Mouse (Mus musculus) left cerebral cortex, postnatal 25 days (tissue): ENCODE results near the gene Peak1. TPM values are rescaled to one million over a fixed set of nuclear protein-coding genes. Genes with fewer than 3 reads are reported as not detected.
"Not testable (repeated sequence)": the region's sequence is repeated elsewhere in the genome, so short reads cannot be mapped to it uniquely, and the experiment has no call there.

Source experiments
- DNase-seq, 2 experiments: peaks; one replicate each; pipeline ENCODE4 v3.0.0; 2022; ENCODE audit warnings: low spot score in 2 of 2, mixed read lengths in 1 of 2
- intact Hi-C: fragments of 180-260 bp; cut with DNase I; formaldehyde crosslinking; loops from one replicate; pipeline ENCODE4 v1.15.1; 2025
- total RNA-seq, 2 experiments: library from RNA; stranded (reverse); gene quantifications; 2 replicates each; pipeline ENCODE4 v1.2.3; 2021

Peak1 gene
- total RNA-seq: 10 to 100 TPM; 34.1 to 34.3 TPM

- DNase-seq: peak; percentile 100
- intact Hi-C loops: loop anchor here (1.0 to 5.0 kb wide), 4 partner anchors 88 to 206 kb away; no protein-coding TSS in a partner anchor
These were observed at the start of gene Peak1, which contains the start of gene Hmg20a for GRCm38 (mm10) chr9:56417948-56418737. TSS of gene Peak1 (minus strand) at chr9:56418067. TSS of gene Hmg20a (plus strand) at chr9:56418609.

- intact Hi-C loops: no loop called here
These were observed 48.4 kb upstream of the Peak1 start for GRCm38 (mm10) chr9:56466251-56466650.

GRCm38 (mm10) chr9:56464863-56465654 lies 47.2 kb upstream of the Peak1 start:
- peak in 1 of 2 experiments; percentile 33 for DNase-seq
- intact Hi-C loops: no loop called here

More at GRCm38 (mm10) chr9:56466251-56466650, 48.4 kb upstream of the Peak1 start:
- no peak for DNase-seq

- intact Hi-C loops: no loop called here
- DNase-seq: no peak
These were observed 46.0 kb upstream of the Peak1 start for GRCm38 (mm10) chr9:56463686-56464515.

- intact Hi-C loops: no loop called here
- DNase-seq: no peak
These were observed 45.2 kb upstream of the Peak1 start for GRCm38 (mm10) chr9:56463046-56463445.

- no peak for DNase-seq
- intact Hi-C loops: no loop called here
These were observed 44.7 kb upstream of the Peak1 start for GRCm38 (mm10) chr9:56462606-56463005.

- peak in 1 of 2 experiments; percentile 23 for DNase-seq
- intact Hi-C loops: no loop called here
These were observed 43.1 kb upstream of the Peak1 start for GRCm38 (mm10) chr9:56460987-56461386.

- no peak for DNase-seq
- intact Hi-C loops: no loop called here
These were observed 38.6 kb upstream of the Peak1 start for GRCm38 (mm10) chr9:56456426-56456825.

- intact Hi-C loops: no loop called here
- DNase-seq: no peak
These were observed 35.4 kb upstream of the Peak1 start for GRCm38 (mm10) chr9:56453038-56453815.

- intact Hi-C loops: no loop called here
- peak in 1 of 2 experiments; percentile 35 for DNase-seq
These were observed 33.7 kb upstream of the Peak1 start for GRCm38 (mm10) chr9:56451570-56451969.

GRCm38 (mm10) chr9:56439699-56440098 lies 21.8 kb upstream of the Peak1 start:
- DNase-seq: peak in 1 of 2 experiments; percentile 43
- intact Hi-C loops: no loop called here

GRCm38 (mm10) chr9:56437300-56437892 lies 19.5 kb upstream of the Peak1 start:
- intact Hi-C loops, DNase-seq: not testable (repeated sequence)

- DNase-seq: peak in 1 of 2 experiments; percentile 39
- intact Hi-C loops: no loop called here
These were observed 18.1 kb upstream of the Peak1 start for GRCm38 (mm10) chr9:56435821-56436526.

- intact Hi-C loops: no loop called here
- DNase-seq: no peak
These were observed 7.0 kb upstream of the Peak1 start for GRCm38 (mm10) chr9:56424861-56425260.

GRCm38 (mm10) chr9:56421991-56422390 lies 4.1 kb upstream of the Peak1 start:
- DNase-seq: no peak
- intact Hi-C loops: no loop called here

- intact Hi-C loops: no loop called here
- no peak for DNase-seq
These were observed 3.2 kb upstream of the Peak1 start for GRCm38 (mm10) chr9:56420892-56421601.

GRCm38 (mm10) chr9:56420236-56420635 lies 2.4 kb upstream of the Peak1 start:
- intact Hi-C loops: no loop called here
- DNase-seq: no peak
